Mouse (Mus musculus): ENCODE results near the gene Sympk.
A peak's percentile ranks its signal among the peaks of the same experiment; 100 is the strongest.

Gene Sympk

GRCm38 (mm10) chr7:19083701-19084100 is 59.5 kb downstream of the Sympk start, which contains the start of gene Dmpk:
Gene Dmpk (plus strand): TSS chr7:19083849.
- no peak for DNase-seq (ENCODE audit: low read depth, low spot score)

GRCm38 (mm10) chr7:19084277-19084771 is 60.1 kb downstream of the Sympk start:
- no peak for DNase-seq (ENCODE audit: low read depth, low spot score)

- no peak for DNase-seq (ENCODE audit: low read depth, low spot score)
Measured at GRCm38 (mm10) chr7:19084921-19085473, 60.8 kb downstream of the Sympk start.

GRCm38 (mm10) chr7:19085495-19085894 is 61.3 kb downstream of the Sympk start:
- DNase-seq (ENCODE audit: low read depth, low spot score): no peak

GRCm38 (mm10) chr7:19086042-19086441 is 61.9 kb downstream of the Sympk start:
- DNase-seq (ENCODE audit: low read depth, low spot score): peak; percentile 70

GRCm38 (mm10) chr7:19086760-19087159 is 62.6 kb downstream of the Sympk start:
- no peak for DNase-seq (ENCODE audit: low read depth, low spot score)

- no peak for DNase-seq (ENCODE audit: low read depth, low spot score)
Measured at GRCm38 (mm10) chr7:19088813-19089212, 64.6 kb downstream of the Sympk start.

- DNase-seq (ENCODE audit: low read depth, low spot score): no peak
Measured at GRCm38 (mm10) chr7:19091913-19092312, 67.7 kb downstream of the Sympk start.

- no peak for DNase-seq (ENCODE audit: low read depth, low spot score)
Measured at GRCm38 (mm10) chr7:19092381-19093173, 68.4 kb downstream of the Sympk start.

- DNase-seq (ENCODE audit: low read depth, low spot score): peak; percentile 48
Measured at GRCm38 (mm10) chr7:19093174-19093521, 69.0 kb downstream of the Sympk start.

- DNase-seq (ENCODE audit: low read depth, low spot score): peak; percentile 51
Measured at GRCm38 (mm10) chr7:19093537-19094385, 69.6 kb downstream of the Sympk start.

GRCm38 (mm10) chr7:19094471-19094825 is 70.3 kb downstream of the Sympk start, which contains the start of gene Six5:
Gene Six5 (plus strand): TSS chr7:19094594.
- no peak for DNase-seq (ENCODE audit: low read depth, low spot score)

GRCm38 (mm10) chr7:19094826-19095750 is 70.9 kb downstream of the Sympk start:
- DNase-seq (ENCODE audit: low read depth, low spot score): no peak

GRCm38 (mm10) chr7:19095751-19096110 is 71.6 kb downstream of the Sympk start:
- DNase-seq (ENCODE audit: low read depth, low spot score): no peak

- DNase-seq (ENCODE audit: low read depth, low spot score): no peak
Measured at GRCm38 (mm10) chr7:19096421-19096976, 72.3 kb downstream of the Sympk start.

GRCm38 (mm10) chr7:19097217-19097616 is 73.0 kb downstream of the Sympk start:
- no peak for DNase-seq (ENCODE audit: low read depth, low spot score)

GRCm38 (mm10) chr7:19097863-19098262 is 73.7 kb downstream of the Sympk start:
- no peak for DNase-seq (ENCODE audit: low read depth, low spot score)

- no peak for DNase-seq (ENCODE audit: low read depth, low spot score)
Measured at GRCm38 (mm10) chr7:19098811-19099210, 74.6 kb downstream of the Sympk start.

- DNase-seq (ENCODE audit: low read depth, low spot score): no peak
Measured at GRCm38 (mm10) chr7:19100290-19100689, 76.1 kb downstream of the Sympk start.

- no peak for DNase-seq (ENCODE audit: low read depth, low spot score)
Measured at GRCm38 (mm10) chr7:19103741-19104140, 79.6 kb downstream of the Sympk start.

Data from c-Kit-negative CD71-positive TER-119-positive erythroid progenitor cells, embryonic 14.5 days (primary cell).